ENCODE assay signal across 8 mouse cellular contexts in the genomic region with DNA sequence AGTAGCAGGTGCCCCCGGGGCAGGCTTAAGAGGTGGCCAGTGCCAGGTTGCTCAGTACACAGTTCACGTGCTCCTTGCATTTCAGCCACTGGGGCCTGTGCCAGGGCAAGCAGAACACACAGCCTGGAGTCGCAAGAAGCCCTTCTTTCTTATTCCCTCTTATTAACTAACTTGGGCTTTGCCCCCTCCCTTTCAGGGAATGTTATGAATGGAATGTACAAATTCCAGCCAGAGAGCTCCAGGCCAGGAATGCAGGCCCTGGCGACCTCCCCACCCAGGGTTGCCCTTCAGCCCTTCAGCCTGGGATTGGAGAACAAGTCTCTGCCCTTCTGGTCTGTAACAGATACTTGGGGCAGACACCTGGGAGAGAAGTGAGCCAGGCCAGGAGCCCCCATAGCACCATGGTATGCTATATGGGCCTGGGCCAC. TPM values are rescaled to one million over a fixed set of nuclear protein-coding genes. Genes with fewer than 3 reads are reported as not detected.
A peak's percentile ranks its signal among the peaks of the same experiment; 100 is the strongest.
DNase-seq lines count a peak whose midpoint lies in the region; ATAC-seq and TF ChIP-seq lines count a peak whose summit lies in the region.

No protein-coding gene starts in this region.

- 0 out of 2 replicates have a peak, but pooled peaks cover 3% of the 10 kb centered on the region for H3K9me3 ChIP-seq in embryonic facial prominence, embryonic 10.5 days
- no peaks in the 10 kb centered on the region for H3K9me3 ChIP-seq in heart, embryonic 12.5 days (replicated peaks)
- no peaks in the 10 kb centered on the region for H3K9me3 ChIP-seq in kidney, embryonic 16.5 days (ENCODE audit: low read length)
- H3K9me3 ChIP-seq in lung, embryonic 14.5 days (ENCODE audit: low read depth, low read length) = no peaks in the 10 kb centered on the region

- peak; percentile 49 for DNase-seq in layer of hippocampus, adult 11-12 months (ENCODE audit: low spot score)
- no peak for DNase-seq in layer of hippocampus, adult 9-10 months (ENCODE audit: low spot score)
- DNase-seq in embryonic facial prominence, embryonic 10.5 days (ENCODE audit: low spot score) = peak; percentile 64
- peak; percentile 69 for DNase-seq in lung, embryonic 14.5 days
- DNase-seq in B cell, adult 2 months = no peak

- no peaks in the 10 kb centered on the region for H3K36me3 ChIP-seq in embryonic facial prominence, embryonic 10.5 days (replicated peaks)
- H3K36me3 ChIP-seq in heart, embryonic 12.5 days = no peaks in the 10 kb centered on the region
- no peaks in the 10 kb centered on the region for H3K36me3 ChIP-seq in kidney, embryonic 16.5 days (ENCODE audit: insufficient read depth, low read length)
- H3K36me3 ChIP-seq in lung, embryonic 14.5 days (ENCODE audit: insufficient read depth) = no peaks in the 10 kb centered on the region
- H3K36me3 ChIP-seq in small intestine, adult 2 months (ENCODE audit: control insufficient read depth, insufficient read depth, low read length) = no peaks in the 10 kb centered on the region

- no peaks in the 10 kb centered on the region for H3K27me3 ChIP-seq in embryonic facial prominence, embryonic 10.5 days (replicated peaks; ENCODE audit: low read depth, poor library complexity, severe bottlenecking)
- no peaks in the 10 kb centered on the region for H3K27me3 ChIP-seq in heart, embryonic 12.5 days (replicated peaks)
- no peaks in the 10 kb centered on the region for H3K27me3 ChIP-seq in kidney, embryonic 16.5 days (ENCODE audit: insufficient read depth, low read length)
- H3K27me3 ChIP-seq in lung, embryonic 14.5 days (ENCODE audit: insufficient read depth, low read length) = no peaks in the 10 kb centered on the region
- no peaks in the 10 kb centered on the region for H3K27me3 ChIP-seq in small intestine, adult 2 months (ENCODE audit: control insufficient read depth, insufficient read depth, low read length)

- H3K9ac ChIP-seq in heart, embryonic 12.5 days = no peak overlapping the region
- H3K9ac ChIP-seq in kidney, embryonic 16.5 days (replicated peaks; ENCODE audit: low read length) = no peak overlapping the region
- H3K9ac ChIP-seq in lung, embryonic 14.5 days = no peak overlapping the region

- TF ChIP-seq CTCF in lung, embryonic 14.5 days (IDR thresholded peaks at IDR 0.05; ENCODE audit: low read depth) = no peak
- no peak for TF ChIP-seq CTCF in small intestine, adult 2 months (IDR thresholded peaks at IDR 0.05; ENCODE audit: extremely low read depth, insufficient read length, insufficient replicate concordance, low read depth, low read length)

- H3K4me2 ChIP-seq in heart, embryonic 12.5 days = peak overlapping the region; percentile 21; the same call in 1 of the 2 replicates
- H3K4me2 ChIP-seq in kidney, embryonic 16.5 days (replicated peaks; ENCODE audit: low read depth, low read length) = no peak overlapping the region
- no peak overlapping the region for H3K4me2 ChIP-seq in lung, embryonic 14.5 days

- H3K4me3 ChIP-seq in embryonic facial prominence, embryonic 10.5 days = no peak overlapping the region
- H3K4me3 ChIP-seq in heart, embryonic 12.5 days = no peak overlapping the region
- H3K4me3 ChIP-seq in kidney, embryonic 16.5 days (ENCODE audit: low read length) = no peak overlapping the region
- H3K4me3 ChIP-seq in lung, embryonic 14.5 days (ENCODE audit: low read depth, low read length) = no peak overlapping the region
- no peak overlapping the region for H3K4me3 ChIP-seq in small intestine, adult 2 months (ENCODE audit: low read depth, low read length)

- WGBS in embryonic facial prominence, embryonic 10.5 days = 32% methylated on average over 4 of the region's 4 CpGs
- 21% methylated on average over 4 of the region's 4 CpGs for WGBS in heart, embryonic 12.5 days
- 38% methylated on average over 4 of the region's 4 CpGs for WGBS in kidney, embryonic 16.5 days
- 29% methylated on average over 4 of the region's 4 CpGs for WGBS in lung, embryonic 14.5 days
- 20% methylated on average over 4 of the region's 4 CpGs for WGBS in small intestine, adult 2 months

- H3K4me1 ChIP-seq in embryonic facial prominence, embryonic 10.5 days = peaks cover 33% of the 10 kb centered on the region
- peaks cover 40% of the 10 kb centered on the region for H3K4me1 ChIP-seq in heart, embryonic 12.5 days (replicated peaks)
- peaks cover 30% of the 10 kb centered on the region for H3K4me1 ChIP-seq in kidney, embryonic 16.5 days (ENCODE audit: insufficient read depth, low read length)
- peaks cover 32% of the 10 kb centered on the region for H3K4me1 ChIP-seq in lung, embryonic 14.5 days (ENCODE audit: insufficient read depth)
- peaks cover 21% of the 10 kb centered on the region for H3K4me1 ChIP-seq in small intestine, adult 2 months (ENCODE audit: control insufficient read depth, insufficient read depth, insufficient read length, low read length)

- TF ChIP-seq POLR2A in small intestine, adult 2 months (IDR thresholded peaks at IDR 0.05; ENCODE audit: low read depth, low read length) = no peak

- peak; percentile 49; the same call in 1 of the 2 replicates for ATAC-seq in heart, embryonic 12.5 days (ENCODE audit: insufficient number of reproducible peaks, low FRiP score)
- peak; percentile 95 for ATAC-seq in kidney, embryonic 16.5 days (ENCODE audit: low FRiP score, low TSS enrichment)
- ATAC-seq in lung, embryonic 14.5 days (ENCODE audit: insufficient read depth) = peak; percentile 75

- peak overlapping the region; percentile 71 for H3K27ac ChIP-seq in embryonic facial prominence, embryonic 10.5 days (replicated peaks)
- peak overlapping the region; percentile 85 for H3K27ac ChIP-seq in heart, embryonic 12.5 days (ENCODE audit: poor library complexity, severe bottlenecking)
- peak overlapping the region; percentile 87 for H3K27ac ChIP-seq in kidney, embryonic 16.5 days (ENCODE audit: low read length)
- H3K27ac ChIP-seq in lung, embryonic 14.5 days (ENCODE audit: low read depth) = peak overlapping the region; percentile 76
- H3K27ac ChIP-seq in small intestine, adult 2 months (ENCODE audit: insufficient read depth, low read depth, low read length) = peak overlapping the region; percentile 32; the same call in 1 of the 2 replicates

RNA-seq across cellular contexts. Expression of a gene that starts 22.0 kb away (rescaled TPM):
- polyA plus RNA-seq in embryonic facial prominence, embryonic 10.5 days (2016; fragmentation: Nextera tagmentation; extraction: Ambion mirVana) = 1.5 and 2.1 TPM in 2 replicates
- polyA plus RNA-seq in heart, embryonic 12.5 days (2016; fragmentation: Nextera tagmentation; extraction: Ambion mirVana) = 1.1 and 2.1 TPM in 2 replicates
- 21.1 and 23.4 TPM in 2 replicates for polyA plus RNA-seq in kidney, embryonic 16.5 days (2015; fragmentation: Nextera tagmentation; extraction: Ambion mirVana)
- polyA plus RNA-seq in lung, embryonic 14.5 days (2014; fragmentation: Nextera tagmentation; extraction: Ambion mirVana) = 0.74 and 0.78 TPM in 2 replicates
- polyA plus RNA-seq in small intestine, adult 2 months (2012; rRNA removed) = 20.5 and 53.6 TPM in 2 replicates

RNA-seq across cellular contexts. Expression of a gene that starts 45.8 kb away (rescaled TPM):
- polyA plus RNA-seq in embryonic facial prominence, embryonic 10.5 days (2016; fragmentation: Nextera tagmentation; extraction: Ambion mirVana) = 6.4 and 7.5 TPM in 2 replicates
- 6.6 and 7.3 TPM in 2 replicates for polyA plus RNA-seq in heart, embryonic 12.5 days (2016; fragmentation: Nextera tagmentation; extraction: Ambion mirVana)
- 16.1 TPM in 2 replicates for polyA plus RNA-seq in kidney, embryonic 16.5 days (2015; fragmentation: Nextera tagmentation; extraction: Ambion mirVana)
- 8.1 and 10.9 TPM in 2 replicates for polyA plus RNA-seq in lung, embryonic 14.5 days (2014; fragmentation: Nextera tagmentation; extraction: Ambion mirVana)
- 15.0 and 15.1 TPM in 2 replicates for polyA plus RNA-seq in small intestine, adult 2 months (2012; rRNA removed)

Comparison
In these comparisons a context has a peak if more than half of its experiments do, and no peak if none do; other contexts are left out.
1. DNase-seq: peak in layer of hippocampus, adult 11-12 months (single experiment), embryonic facial prominence, embryonic 10.5 days (single experiment) and lung, embryonic 14.5 days (single experiment); none in layer of hippocampus, adult 9-10 months (single experiment) and B cell, adult 2 months (0 of 2).
2. H3K27ac ChIP-seq: peak in every context shown above with its lines; median percentile 87 in kidney, embryonic 16.5 days; 85 in heart, embryonic 12.5 days; 76 in lung, embryonic 14.5 days; 71 in embryonic facial prominence, embryonic 10.5 days; 32 in small intestine, adult 2 months.
3. Peak in every context shown above with its lines, with median percentiles within 50 percentile points of each other: ATAC-seq.